Mouse (Mus musculus): ENCODE data around the gene Got1.

The Got1 gene

DNA sequence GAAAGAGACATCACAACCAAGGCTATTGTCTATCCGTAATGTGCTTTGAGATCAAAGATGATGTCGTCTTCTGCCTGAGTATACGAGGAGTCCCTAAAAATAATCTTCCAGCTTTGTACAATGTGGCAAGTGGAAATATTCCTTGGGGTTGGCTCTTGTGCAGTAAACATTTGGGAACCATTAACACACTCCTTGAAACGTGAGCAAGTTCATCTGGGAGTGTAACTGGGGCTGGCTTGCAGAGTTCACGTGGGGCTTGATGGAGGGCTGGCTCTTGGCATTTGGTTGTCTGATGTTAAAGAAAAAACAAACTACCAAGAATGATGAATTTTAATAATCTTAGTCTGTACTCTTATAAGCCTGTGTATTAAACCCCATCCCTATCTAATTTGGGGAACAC is 45.0 kb downstream of the Got1 start:
- DNase-seq: no peak

DNA sequence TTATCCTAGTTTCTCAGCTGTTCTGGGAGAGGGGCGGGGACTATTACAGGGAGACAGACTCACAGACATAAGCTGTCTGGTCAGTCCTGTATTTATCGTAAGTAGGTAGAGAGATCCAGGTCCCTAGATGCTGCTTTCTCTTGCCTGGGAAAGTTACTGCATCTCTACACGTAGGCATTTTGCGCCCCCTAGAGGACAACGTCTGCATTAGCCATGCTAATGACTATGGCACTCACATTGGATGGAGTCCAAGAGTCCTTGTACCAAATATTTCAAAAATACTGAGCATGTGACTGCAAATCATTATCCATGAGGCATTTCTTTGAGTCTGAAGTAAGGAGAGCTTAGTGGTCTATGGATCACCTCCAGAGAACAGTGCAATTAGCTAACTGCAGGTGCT is 45.5 kb downstream of the Got1 start:
- DNase-seq: peak; percentile 84 to 87

DNA sequence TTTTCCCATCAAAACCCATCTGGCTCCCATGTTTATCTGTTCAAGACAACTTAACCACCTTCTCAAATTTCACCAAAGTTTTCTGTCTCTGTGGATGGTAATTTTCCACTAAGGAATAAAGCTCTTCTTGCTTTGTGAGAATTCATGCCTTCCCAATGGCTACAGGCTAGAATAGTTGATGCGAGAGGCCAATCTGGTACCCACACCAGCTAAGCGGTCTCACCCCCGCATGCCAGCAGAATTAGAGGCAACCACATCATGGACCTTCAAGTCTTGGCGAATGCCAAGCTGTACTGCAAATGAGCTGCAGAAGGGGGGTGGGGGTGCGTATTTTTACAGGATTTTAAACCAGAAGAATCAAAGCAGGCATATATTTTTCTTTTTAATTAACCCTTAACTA is 47.0 kb downstream of the Got1 start:
- DNase-seq: no peak

DNA sequence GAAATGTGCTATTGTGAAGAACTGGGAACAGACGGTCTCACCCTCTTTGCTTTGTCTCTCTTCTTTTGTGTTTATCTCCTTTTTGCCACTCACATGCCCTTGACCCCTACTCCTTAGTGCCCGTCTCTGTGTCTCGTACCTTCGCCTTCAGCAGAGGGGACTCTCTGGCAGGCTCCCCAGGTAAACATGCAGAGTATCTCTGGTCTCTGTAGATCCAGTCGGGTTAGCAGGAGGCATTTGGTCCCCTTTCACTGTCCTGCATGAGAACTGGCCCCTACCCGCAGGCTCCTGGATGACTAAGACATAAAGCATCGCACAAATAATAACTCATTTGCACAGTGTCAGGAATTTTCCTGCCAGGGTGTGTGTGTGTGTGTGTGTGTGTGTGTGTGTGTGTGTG is 48.3 kb downstream of the Got1 start:
- no peak for DNase-seq

DNA sequence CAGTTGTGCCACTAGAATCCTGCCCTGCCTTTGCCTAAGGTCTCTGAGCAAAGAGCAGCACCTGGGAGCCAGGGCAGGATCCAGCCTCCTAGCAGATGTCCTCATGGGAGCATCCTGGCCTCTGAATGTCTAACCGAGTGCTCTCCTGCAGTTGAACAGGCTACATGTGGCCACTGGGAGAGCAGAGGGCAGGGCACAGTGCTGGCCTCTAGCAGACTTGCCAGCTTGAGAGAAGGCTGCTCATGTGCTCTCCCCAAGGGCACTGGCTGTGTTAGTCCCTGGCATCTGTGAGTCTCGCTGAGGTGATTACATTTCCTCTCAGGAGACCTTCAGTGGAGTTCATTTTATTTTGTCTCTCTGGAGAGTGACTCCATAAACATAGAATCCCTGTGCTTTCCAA is 48.8 kb downstream of the Got1 start:
- DNase-seq: peak; percentile 60 to 69

DNA sequence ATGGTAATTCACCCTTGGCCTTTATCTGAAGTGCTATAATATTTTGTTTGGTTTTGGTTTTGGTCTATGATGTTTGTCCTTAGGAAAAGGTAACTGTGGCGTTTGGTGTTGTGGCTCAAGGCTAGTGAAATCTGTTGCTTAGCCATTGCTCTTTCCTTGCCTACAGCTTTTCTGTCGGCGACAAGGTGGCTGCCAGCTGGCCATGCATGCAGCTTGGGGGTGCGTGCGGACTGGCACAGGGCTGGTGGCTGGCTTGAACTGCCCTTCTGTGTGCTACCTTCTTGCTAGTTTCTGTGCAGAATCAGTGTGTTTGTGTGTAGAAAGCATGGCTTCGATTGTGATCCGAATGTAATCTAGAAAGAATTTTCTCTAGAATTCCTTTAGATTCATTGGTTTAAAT is 51.6 kb downstream of the Got1 start:
- no peak for DNase-seq

DNA sequence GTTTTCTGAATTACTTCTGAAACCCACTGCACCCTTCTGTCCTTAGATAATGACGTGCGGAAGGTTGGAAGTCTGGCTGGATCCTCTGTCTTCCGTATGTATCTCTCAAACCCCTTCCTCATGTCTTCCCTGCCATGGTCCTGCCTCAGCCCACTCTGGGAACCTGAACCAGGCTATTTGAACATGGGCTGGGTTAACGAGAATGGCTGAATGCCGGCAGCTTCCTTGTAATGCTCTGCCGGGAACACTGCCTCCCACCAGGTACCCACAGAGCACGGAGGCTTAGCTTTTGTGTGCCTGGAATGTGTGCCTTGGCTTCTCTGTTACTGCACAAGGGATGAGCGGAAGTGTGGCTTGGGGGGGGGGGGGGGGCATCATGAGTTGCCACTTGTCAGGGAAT is 52.1 kb downstream of the Got1 start:
- DNase-seq: no peak

DNA sequence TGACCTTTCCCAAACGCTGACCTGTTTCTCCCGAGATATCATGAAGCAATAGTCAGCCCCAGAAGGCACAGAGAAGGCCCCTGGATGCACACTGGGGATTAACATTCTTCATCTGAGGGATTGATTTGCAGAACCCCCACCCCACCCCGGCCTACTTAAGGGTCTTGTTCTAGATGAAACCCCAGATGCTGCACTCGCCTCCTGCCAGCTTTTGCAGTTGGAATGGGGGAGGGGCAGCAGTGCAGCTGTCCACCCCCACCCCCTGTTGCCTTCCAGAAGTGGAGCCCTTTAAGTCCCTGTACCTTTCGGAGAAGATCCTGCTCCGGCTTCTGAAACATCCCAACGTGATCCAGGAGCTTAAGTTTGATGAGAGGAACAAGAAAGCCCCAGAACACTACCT is 55.1 kb downstream of the Got1 start:
- no peak for DNase-seq

DNA sequence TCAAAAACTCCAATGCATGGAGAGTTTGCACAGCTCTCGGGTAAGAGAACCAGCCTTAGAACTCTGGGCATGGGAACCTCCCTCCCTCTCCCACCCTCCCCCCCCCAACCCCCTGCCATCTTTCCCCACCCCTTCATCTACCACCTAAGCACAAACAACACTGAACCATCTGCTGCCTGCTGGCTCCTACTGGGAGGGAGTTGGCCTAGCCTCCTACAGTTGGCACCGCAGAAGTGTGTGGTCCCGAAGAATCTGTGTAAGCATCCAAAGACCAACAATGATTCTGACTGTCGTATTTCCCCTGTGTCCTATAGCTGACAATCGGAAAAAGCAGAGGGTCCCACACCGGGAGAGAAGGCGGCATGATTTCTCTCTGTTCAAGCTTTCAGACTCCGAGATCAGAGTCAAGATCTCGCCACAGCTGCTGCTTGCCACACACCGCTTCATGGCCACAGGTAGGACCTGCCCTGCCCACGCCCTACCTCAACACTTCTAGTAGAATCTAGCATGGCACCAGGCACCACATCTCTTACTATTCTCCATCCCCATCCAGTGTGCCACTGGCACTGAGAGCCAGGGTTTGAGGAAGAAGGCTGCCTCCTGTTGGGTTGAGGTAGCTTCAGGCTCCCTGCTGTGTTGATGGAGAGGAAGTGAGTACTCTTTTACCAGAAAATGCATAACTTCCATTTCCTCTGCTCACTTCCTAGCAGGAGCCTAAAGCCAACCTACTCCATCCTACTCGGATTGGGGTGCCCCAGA is 56.3 kb downstream of the Got1 start:
- no peak for DNase-seq

DNA sequence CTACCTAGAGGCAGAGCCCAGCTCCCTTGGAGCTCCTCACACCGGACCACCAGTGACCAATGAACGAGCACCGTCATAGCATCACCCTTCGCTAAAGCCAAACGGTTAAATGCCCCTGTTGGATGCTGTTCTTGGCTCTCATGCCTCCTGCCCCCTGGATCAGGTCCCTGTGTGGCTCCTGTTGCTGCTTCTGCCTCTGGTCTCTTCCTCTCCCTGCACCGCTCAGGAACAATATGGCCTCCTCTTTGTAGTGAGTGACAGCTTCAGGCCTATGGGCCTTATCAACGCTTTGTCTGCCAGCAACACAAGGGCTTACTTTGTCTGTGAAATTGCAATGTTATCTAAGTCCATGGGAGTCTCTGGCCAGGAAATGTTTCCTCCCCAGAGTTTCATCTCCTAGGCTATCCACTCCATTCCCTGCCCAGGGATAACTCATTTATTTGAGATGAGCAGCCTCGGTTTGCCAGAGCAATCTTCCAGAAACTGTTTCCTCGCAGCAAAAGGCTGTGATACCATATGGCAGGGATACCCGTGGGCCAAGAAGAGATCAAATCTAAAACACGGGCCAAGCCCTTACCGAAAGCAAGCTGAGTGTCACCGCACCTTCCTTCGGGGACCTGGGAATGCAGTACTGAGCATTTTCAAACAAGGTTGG is 58.7 kb downstream of the Got1 start:
- DNase-seq: no peak

DNA sequence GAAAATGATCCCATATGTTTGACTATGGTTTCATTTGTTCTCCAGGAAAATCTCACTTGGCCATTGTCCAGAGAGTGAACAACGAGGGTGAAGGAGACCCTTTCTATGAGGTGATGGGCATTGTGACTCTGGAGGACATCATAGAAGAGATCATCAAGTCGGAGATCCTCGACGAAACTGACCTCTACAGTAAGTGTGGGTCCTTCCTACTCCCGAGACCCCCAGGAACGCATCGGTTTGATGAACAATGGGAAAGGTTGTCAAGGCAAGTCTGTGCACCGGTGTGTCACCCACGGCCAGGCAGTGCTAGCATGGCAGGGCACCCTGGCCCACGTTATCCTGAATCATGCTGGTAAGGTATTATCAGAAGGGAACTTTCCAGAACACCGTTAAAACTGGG is 59.3 kb downstream of the Got1 start:
- no peak for DNase-seq

DNA sequence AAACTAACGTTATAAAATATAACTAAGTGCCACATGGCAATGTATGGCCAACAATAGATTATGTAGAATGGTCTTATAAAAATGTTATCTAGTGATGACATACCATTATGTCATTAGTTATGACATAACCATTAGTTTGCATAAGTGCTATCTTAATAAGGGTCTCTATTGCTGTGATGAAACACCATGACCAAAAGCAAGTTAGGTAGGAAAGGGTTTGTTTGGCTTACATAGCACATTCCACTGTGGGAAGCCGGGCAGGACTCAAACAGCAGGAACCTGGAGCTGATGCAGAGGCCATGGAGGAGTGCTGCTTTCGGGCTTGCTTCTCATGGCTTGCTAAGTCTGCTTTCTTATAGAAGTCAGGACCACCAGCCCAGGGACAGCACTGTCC is 60.1 kb downstream of the Got1 start:
- DNase-seq: peak in 1 of 2 experiments; percentile 36

DNA sequence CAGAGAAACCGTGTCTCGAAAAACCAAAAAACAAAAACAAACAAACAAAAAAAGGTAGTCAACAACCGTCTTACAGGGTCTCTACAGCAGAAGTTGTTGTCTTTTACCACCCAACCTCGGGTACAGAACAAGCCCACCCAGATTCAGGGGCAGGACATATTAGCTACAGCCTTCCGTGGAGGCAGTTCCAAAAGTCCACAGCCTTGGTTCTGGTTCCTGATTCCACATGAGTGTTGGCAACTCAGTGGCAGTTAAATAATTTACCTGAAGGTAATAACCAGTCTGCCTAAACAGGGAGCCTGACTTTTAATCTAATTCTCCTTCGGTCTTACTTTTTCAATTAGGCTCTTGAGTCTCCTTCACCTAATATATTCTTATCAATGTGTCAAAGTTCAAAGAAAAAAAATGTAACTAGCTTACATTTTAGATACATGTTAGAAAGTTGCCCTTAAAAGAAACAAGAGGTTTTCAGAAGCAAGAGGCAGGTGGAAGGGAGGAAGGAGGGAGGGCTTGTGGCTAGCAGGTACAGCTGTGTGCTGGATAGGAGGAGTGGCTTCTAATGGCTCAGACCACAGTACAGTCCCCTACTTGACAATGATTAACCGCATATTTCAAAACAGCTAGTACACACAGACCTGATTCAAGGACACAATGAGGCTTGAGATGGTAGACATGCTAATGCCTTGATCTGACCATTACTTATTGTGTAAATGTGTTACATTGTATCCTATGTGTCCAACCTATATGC is 60.7 kb downstream of the Got1 start:
- peak; percentile 62 to 89 for DNase-seq

DNA sequence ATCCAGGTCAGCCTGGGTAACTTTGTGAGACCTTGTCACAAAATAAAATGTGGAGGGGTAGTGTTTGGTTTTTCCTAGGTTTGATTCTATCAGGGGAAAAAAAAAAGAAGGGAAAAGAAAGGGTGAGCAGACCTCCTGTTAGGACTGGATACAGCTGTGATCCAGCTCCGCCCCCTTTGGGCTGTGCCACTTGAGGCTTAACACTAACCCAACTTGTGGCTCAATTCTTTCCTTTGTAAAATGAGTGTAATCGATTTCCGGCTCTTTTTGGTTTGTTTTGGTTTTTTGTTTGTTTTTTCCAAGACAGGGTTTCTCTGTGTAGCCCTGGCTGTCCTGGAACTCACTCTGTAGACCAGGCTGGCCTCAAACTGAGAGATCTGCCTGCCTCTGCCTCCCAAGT is 62.3 kb downstream of the Got1 start:
- DNase-seq: peak in 1 of 2 experiments; percentile 25

DNA sequence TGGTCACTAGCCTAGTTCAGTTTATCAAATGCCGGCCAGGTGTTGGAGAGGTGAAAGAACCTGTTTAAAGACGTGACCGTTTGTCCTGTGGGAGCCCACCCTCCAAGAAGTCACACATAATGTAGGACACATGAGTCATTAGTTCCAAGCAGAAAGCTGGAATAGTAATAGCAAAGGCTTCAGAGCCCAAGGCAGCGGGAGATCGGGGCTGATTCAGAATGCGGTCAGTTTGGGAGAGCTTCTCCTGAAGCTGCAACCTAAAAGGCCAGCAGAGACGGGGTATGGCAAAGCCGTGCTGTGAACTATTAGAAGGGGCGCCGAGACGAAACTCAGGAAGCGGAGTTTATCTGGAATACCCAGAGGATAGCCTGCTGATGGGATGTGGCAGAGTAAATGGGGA is 63.9 kb downstream of the Got1 start:
- no peak for DNase-seq

DNA sequence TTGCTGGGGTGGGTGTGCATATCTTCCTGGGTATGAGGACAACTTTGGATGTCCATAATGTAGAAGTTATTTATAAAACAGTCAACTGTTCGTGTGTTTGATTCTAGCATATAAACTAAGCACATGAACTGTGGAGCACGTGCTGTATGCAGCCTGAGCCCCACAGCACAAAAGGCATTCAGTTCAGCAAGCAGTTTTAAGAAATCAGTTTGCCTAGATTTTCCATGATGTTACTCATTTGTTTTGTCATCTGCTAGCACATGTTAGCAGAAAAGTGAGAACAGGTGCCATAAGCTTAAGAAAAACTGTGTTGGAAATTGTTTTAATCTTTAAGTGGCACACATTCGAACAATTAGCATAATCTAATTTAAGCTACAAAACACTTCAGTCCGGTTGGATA is 64.5 kb downstream of the Got1 start:
- DNase-seq: no peak

DNA sequence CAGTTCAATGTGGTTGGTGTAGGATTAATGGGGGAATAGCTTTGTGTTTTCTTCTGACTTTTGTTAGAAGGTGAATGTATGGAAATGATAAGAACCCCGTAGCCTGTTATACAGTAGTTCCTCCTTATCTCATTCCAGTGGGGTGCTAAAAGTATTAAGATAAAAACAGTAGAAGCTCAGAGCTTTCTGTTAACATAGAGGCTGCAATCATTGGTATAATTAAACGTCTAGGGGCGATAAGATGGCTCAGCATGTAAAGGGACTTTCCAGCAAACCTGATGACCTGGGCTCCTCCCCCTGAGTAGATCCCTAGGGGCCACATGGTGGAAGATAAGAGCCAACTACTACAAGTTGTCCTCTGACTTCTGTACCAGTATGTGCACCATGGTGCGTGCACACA is 71.4 kb downstream of the Got1 start:
- DNase-seq: no peak

DNA sequence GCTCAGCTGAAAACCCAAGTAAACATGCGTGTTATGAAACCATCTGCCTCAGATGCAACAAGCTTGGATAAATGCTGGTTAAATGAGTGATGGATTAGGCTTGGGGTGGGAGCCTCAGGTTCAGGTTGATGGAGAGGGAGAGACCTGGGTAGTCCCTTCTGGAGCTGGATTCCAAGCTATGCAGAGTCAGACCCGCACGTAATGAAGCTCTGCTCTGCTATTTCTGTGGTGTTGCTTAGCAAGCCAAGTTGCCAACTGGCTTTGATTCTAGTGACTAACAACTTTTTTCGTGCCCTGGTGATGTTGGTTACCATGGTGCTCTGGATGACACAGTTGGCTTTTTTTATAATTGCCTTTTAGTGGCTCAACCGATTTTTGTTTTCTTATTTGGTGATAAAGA is 72.2 kb downstream of the Got1 start:
- peak in 1 of 2 experiments; percentile 29 for DNase-seq

DNA sequence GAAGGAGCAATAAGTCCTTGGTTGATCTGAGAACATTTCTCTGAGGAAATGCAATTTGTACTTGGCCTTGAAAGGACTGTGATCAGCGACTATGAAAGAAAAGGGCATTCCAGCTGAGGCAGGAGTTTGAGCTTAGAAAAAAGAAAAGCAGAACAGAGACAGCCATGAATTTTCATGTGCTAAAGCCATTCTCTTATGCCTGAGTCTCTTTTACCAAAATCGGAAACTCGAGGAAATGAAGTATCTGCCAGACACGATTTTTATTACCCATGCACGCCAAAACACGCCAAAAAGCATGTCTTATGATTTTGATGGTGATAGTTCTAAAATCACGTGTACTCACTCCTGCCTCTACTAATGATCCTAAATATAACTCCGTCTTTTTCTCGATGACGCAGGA is 72.8 kb downstream of the Got1 start:
- no peak for DNase-seq
